12 mouse cellular contexts compared by ENCODE assay signal in genomic region chr7:96755459-96756094, GRCm38 (mm10).
DNase-seq lines count a peak whose midpoint lies in the region; ATAC-seq and TF ChIP-seq lines count a peak whose summit lies in the region.
"Had no signal": no experiment of that assay in that cellular context is flagged by ENCODE, and none has a peak within 500 bp of the region (broad histone marks: within the 10 kb centered on the region; RNA-seq: fewer than 3 reads in every experiment).

No protein-coding gene starts in this region.

- no peak overlapping the region for H3K4me3 ChIP-seq in heart, embryonic 11.5 days (ENCODE audit: low read depth, low read length)
- no peak overlapping the region for H3K4me3 ChIP-seq in lung, embryonic 14.5 days (ENCODE audit: low read depth, low read length)
- no peak overlapping the region for H3K4me3 ChIP-seq in forebrain, embryonic 13.5 days
- no peak overlapping the region for H3K4me3 ChIP-seq in midbrain, embryonic 14.5 days (replicated peaks; ENCODE audit: low read depth, low read length)
- H3K4me3 ChIP-seq in thymus, adult 2 months (ENCODE audit: control insufficient read depth, insufficient read depth, low read length), result no peak overlapping the region
- H3K4me3 ChIP-seq: embryonic facial prominence, embryonic 15.5 days had no signal

- H3K27ac ChIP-seq in heart, embryonic 11.5 days (ENCODE audit: low read depth, low read length), result peak overlapping the region; percentile 46; the same call in 1 of the 2 replicates
- H3K27ac ChIP-seq in lung, embryonic 14.5 days (ENCODE audit: low read depth), result peak overlapping the region; percentile 63; the same call in 1 of the 2 replicates
- peak overlapping the region; percentile 45 for H3K27ac ChIP-seq in forebrain, embryonic 13.5 days
- no peak overlapping the region for H3K27ac ChIP-seq in midbrain, embryonic 14.5 days (replicated peaks; ENCODE audit: low read depth, low read length)
- no peak overlapping the region for H3K27ac ChIP-seq in thymus, adult 2 months (ENCODE audit: control insufficient read depth, insufficient read depth, low read length)
- H3K27ac ChIP-seq: embryonic facial prominence, embryonic 15.5 days; hindbrain, embryonic 14.5 days had no signal

- no peaks in the 10 kb centered on the region for H3K36me3 ChIP-seq in heart, embryonic 11.5 days (ENCODE audit: control insufficient read depth, insufficient read depth, low read length)
- no peaks in the 10 kb centered on the region for H3K36me3 ChIP-seq in lung, embryonic 14.5 days (ENCODE audit: insufficient read depth)
- no peaks in the 10 kb centered on the region for H3K36me3 ChIP-seq in forebrain, embryonic 13.5 days (ENCODE audit: poor library complexity, severe bottlenecking)
- H3K36me3 ChIP-seq in midbrain, embryonic 14.5 days (ENCODE audit: control insufficient read depth, insufficient read depth, low read length), result no peaks in the 10 kb centered on the region
- no peaks in the 10 kb centered on the region for H3K36me3 ChIP-seq in thymus, adult 2 months (ENCODE audit: control insufficient read depth, insufficient read depth, low read length)
- H3K36me3 ChIP-seq: embryonic facial prominence, embryonic 15.5 days had no signal

- DNase-seq in heart, adult 8-10 months (ENCODE audit: low spot score), result no peak
- peak; percentile 75 for DNase-seq in lung, embryonic 14.5 days
- DNase-seq in lung, adult 18-20 months, result no peak
- DNase-seq in midbrain, embryonic 14.5 days, result peak; percentile 54
- no peak for DNase-seq in urinary bladder, postnatal 25 days (ENCODE audit: low spot score)
- no peak for DNase-seq in thymus, adult 2 months
- DNase-seq: adrenal gland, postnatal 36 days; thymus, postnatal 25 days had no signal

- H3K9me3 ChIP-seq in heart, embryonic 11.5 days (replicated peaks; ENCODE audit: control insufficient read depth, low read length), result no peaks in the 10 kb centered on the region
- H3K9me3 ChIP-seq in lung, embryonic 14.5 days (ENCODE audit: low read depth, low read length), result no peaks in the 10 kb centered on the region
- H3K9me3 ChIP-seq in forebrain, embryonic 13.5 days (replicated peaks), result no peaks in the 10 kb centered on the region
- H3K9me3 ChIP-seq in midbrain, embryonic 14.5 days (ENCODE audit: control insufficient read depth, low read length), result no peaks in the 10 kb centered on the region
- H3K9me3 ChIP-seq: embryonic facial prominence, embryonic 15.5 days had no signal

- WGBS in heart, embryonic 11.5 days (ENCODE audit: insufficient replicate concordance), result 62% methylated on average over 12 of the region's 12 CpGs
- 39% methylated on average over 12 of the region's 12 CpGs for WGBS in lung, embryonic 14.5 days
- 31% methylated on average over 12 of the region's 12 CpGs for WGBS in forebrain, embryonic 13.5 days
- WGBS in midbrain, embryonic 14.5 days, result 30% methylated on average over 12 of the region's 12 CpGs
- 52% methylated on average over 12 of the region's 12 CpGs for WGBS in thymus, adult 2 months

- TF ChIP-seq POLR2A in thymus, adult 2 months (IDR thresholded peaks at IDR 0.05; ENCODE audit: control insufficient read depth, extremely low read depth, insufficient read depth, low read length, poor library complexity), result no peak

- no peak overlapping the region for H3K4me2 ChIP-seq in heart, embryonic 11.5 days
- no peak overlapping the region for H3K4me2 ChIP-seq in lung, embryonic 14.5 days
- H3K4me2 ChIP-seq in forebrain, embryonic 13.5 days, result no peak overlapping the region
- H3K4me2 ChIP-seq in midbrain, embryonic 14.5 days (ENCODE audit: low read length), result no peak overlapping the region
- H3K4me2 ChIP-seq: embryonic facial prominence, embryonic 15.5 days; hindbrain, embryonic 14.5 days had no signal

- peaks cover 6% of the 10 kb centered on the region; the same call in 1 of the 2 replicates for H3K4me1 ChIP-seq in heart, embryonic 11.5 days (ENCODE audit: control insufficient read depth, insufficient read depth, low read length)
- peaks cover 16% of the 10 kb centered on the region for H3K4me1 ChIP-seq in lung, embryonic 14.5 days (ENCODE audit: insufficient read depth)
- peaks cover 55% of the 10 kb centered on the region for H3K4me1 ChIP-seq in forebrain, embryonic 13.5 days
- peaks cover 16% of the 10 kb centered on the region; the same call in 1 of the 2 replicates for H3K4me1 ChIP-seq in midbrain, embryonic 14.5 days (ENCODE audit: control insufficient read depth, insufficient read depth, low read length)
- no peaks in the 10 kb centered on the region for H3K4me1 ChIP-seq in thymus, adult 2 months (replicated peaks; ENCODE audit: control insufficient read depth, insufficient read depth, low read length)

- TF ChIP-seq CTCF in lung, embryonic 14.5 days (IDR thresholded peaks at IDR 0.05; ENCODE audit: low read depth), result no peak
- no peak for TF ChIP-seq CTCF in thymus, adult 2 months (IDR thresholded peaks at IDR 0.05; ENCODE audit: borderline replicate concordance, control insufficient read depth, extremely low read depth, insufficient read depth, low read length, poor library complexity)

- H3K27me3 ChIP-seq in heart, embryonic 11.5 days (ENCODE audit: control insufficient read depth, insufficient read depth, low read length), result no peaks in the 10 kb centered on the region
- no peaks in the 10 kb centered on the region for H3K27me3 ChIP-seq in lung, embryonic 14.5 days (ENCODE audit: insufficient read depth, low read length)
- no peaks in the 10 kb centered on the region for H3K27me3 ChIP-seq in forebrain, embryonic 13.5 days
- H3K27me3 ChIP-seq in midbrain, embryonic 14.5 days (ENCODE audit: control insufficient read depth, insufficient read depth, low read length), result no peaks in the 10 kb centered on the region
- H3K27me3 ChIP-seq in thymus, adult 2 months (ENCODE audit: control insufficient read depth, insufficient read depth, low read length), result no peaks in the 10 kb centered on the region
- H3K27me3 ChIP-seq: embryonic facial prominence, embryonic 15.5 days had no signal

- H3K9ac ChIP-seq in heart, embryonic 11.5 days (ENCODE audit: low read depth, low read length), result no peak overlapping the region
- no peak overlapping the region for H3K9ac ChIP-seq in lung, embryonic 14.5 days
- H3K9ac ChIP-seq in forebrain, embryonic 13.5 days, result no peak overlapping the region
- no peak overlapping the region for H3K9ac ChIP-seq in midbrain, embryonic 14.5 days (replicated peaks; ENCODE audit: low read length)
- H3K9ac ChIP-seq: embryonic facial prominence, embryonic 15.5 days had no signal

- no peak for ATAC-seq in heart, embryonic 11.5 days (replicated peaks; ENCODE audit: insufficient number of reproducible peaks, low FRiP score, low TSS enrichment)
- peak; percentile 82 for ATAC-seq in lung, embryonic 14.5 days (ENCODE audit: insufficient read depth)
- no peak for ATAC-seq in forebrain, embryonic 13.5 days
- no peak for ATAC-seq in midbrain, embryonic 14.5 days (ENCODE audit: low FRiP score, low TSS enrichment)

Comparison
In these comparisons a context has a peak if more than half of its experiments do, and no peak if none do; other contexts are left out.
1. DNase-seq: peak in lung, embryonic 14.5 days (single experiment) and midbrain, embryonic 14.5 days (single experiment); none in heart, adult 8-10 months (single experiment), lung, adult 18-20 months (0 of 2), urinary bladder, postnatal 25 days (single experiment) and thymus, adult 2 months (single experiment).
2. H3K27ac ChIP-seq: peak in heart, embryonic 11.5 days (single experiment), lung, embryonic 14.5 days (single experiment) and forebrain, embryonic 13.5 days (single experiment); none in midbrain, embryonic 14.5 days (single experiment) and thymus, adult 2 months (single experiment).